Mouse (Mus musculus): ENCODE results near the gene Sorbs1. TPM values are rescaled to one million over a fixed set of nuclear protein-coding genes. Genes with fewer than 3 reads are reported as not detected.
A peak's percentile ranks its signal among the peaks of the same experiment; 100 is the strongest.

Gene Sorbs1
- total RNA-seq, 1 experiment: 18.0 TPM

- Histone ChIP-seq H3K4me3 (ENCODE audit: insufficient read depth in 1 of 2, low read depth in 1 of 2, low read length in 2 of 2, poor library complexity in 1 of 2, severe bottlenecking in 1 of 2) (no peak overlapping the region), H3K9me3 (ENCODE audit: control insufficient read depth, insufficient read depth, low read depth, low read length) (no peaks in the 10 kb centered on the region), H3K9ac (ENCODE audit: insufficient read depth, low read depth, low read length, poor library complexity, severe bottlenecking) (no peak overlapping the region), H3K27ac (ENCODE audit: insufficient read depth, low read depth, low read length, poor library complexity, severe bottlenecking) (no peak overlapping the region), H3K36me3 (ENCODE audit: control insufficient read depth, insufficient read depth, low read length, poor library complexity, severe bottlenecking) (peaks cover 56% of the 10 kb centered on the region), H3K4me1 (ENCODE audit: control insufficient read depth in 2 of 2, insufficient read depth in 2 of 2, low read length in 2 of 2, poor library complexity in 1 of 2) (no peaks in the 10 kb centered on the region)
- no peak for DNase-seq (ENCODE audit: low read depth, low spot score)
- in situ Hi-C loops (cut with MboI; ENCODE audit: low sequenced_read_pairs in 2 of 2, unreplicated experiment in 2 of 2): no loop called here
- no peak for TF ChIP-seq ZC3H11A (IDR thresholded peaks at IDR 0.05; ENCODE audit: borderline replicate concordance, low read depth, low read length)
These were observed 40.3 kb upstream of the Sorbs1 start for GRCm38 (mm10) chr19:40553849-40554248.

GRCm38 (mm10) chr19:40553014-40553789 is 39.6 kb upstream of the Sorbs1 start:
- no peaks in the 10 kb centered on the region for H3K4me1 ChIP-seq (ENCODE audit: control insufficient read depth in 2 of 2, insufficient read depth in 2 of 2, low read length in 2 of 2, poor library complexity in 1 of 2)
- no peak overlapping the region for H3K9ac ChIP-seq (ENCODE audit: insufficient read depth, low read depth, low read length, poor library complexity, severe bottlenecking)
- peaks cover 56% of the 10 kb centered on the region for H3K36me3 ChIP-seq (ENCODE audit: control insufficient read depth, insufficient read depth, low read length, poor library complexity, severe bottlenecking)
- no peak overlapping the region for H3K27ac ChIP-seq (ENCODE audit: insufficient read depth, low read depth, low read length, poor library complexity, severe bottlenecking)
- H3K9me3 ChIP-seq (ENCODE audit: control insufficient read depth, insufficient read depth, low read depth, low read length): no peaks in the 10 kb centered on the region
- H3K4me3 ChIP-seq (ENCODE audit: insufficient read depth in 1 of 2, low read depth in 1 of 2, low read length in 2 of 2, poor library complexity in 1 of 2, severe bottlenecking in 1 of 2): no peak overlapping the region
- DNase-seq (ENCODE audit: low read depth, low spot score): no peak
- TF ChIP-seq HCFC1 (IDR thresholded peaks at IDR 0.05; ENCODE audit: borderline replicate concordance, insufficient read depth, low read length) (no peak), MAFK (IDR thresholded peaks at IDR 0.05; ENCODE audit: insufficient read depth, low read depth, low read length) (no peak), CHD2 (IDR thresholded peaks at IDR 0.05; ENCODE audit: low read depth, low read length) (no peak), ZC3H11A (IDR thresholded peaks at IDR 0.05; ENCODE audit: borderline replicate concordance, low read depth, low read length) (no peak), ZNF384 (IDR thresholded peaks at IDR 0.05; ENCODE audit: low read depth, low read length) (no peak)
- in situ Hi-C loops (cut with MboI; ENCODE audit: low sequenced_read_pairs in 2 of 2, unreplicated experiment in 2 of 2): no loop called here

- DNase-seq (ENCODE audit: low read depth, low spot score): no peak
- H3K36me3 ChIP-seq (ENCODE audit: control insufficient read depth, insufficient read depth, low read length, poor library complexity, severe bottlenecking): peaks cover 32% of the 10 kb centered on the region
These were observed 36.0 kb upstream of the Sorbs1 start for GRCm38 (mm10) chr19:40549516-40550135.

GRCm38 (mm10) chr19:40548796-40549515 is 35.4 kb upstream of the Sorbs1 start:
- in situ Hi-C loops (cut with MboI; ENCODE audit: low sequenced_read_pairs in 2 of 2, unreplicated experiment in 2 of 2): loop anchor here in 1 of 2 experiments (25.0 kb wide), 1 partner anchor 212 kb away; no protein-coding TSS in a partner anchor
- Histone ChIP-seq H3K36me3 (ENCODE audit: control insufficient read depth, insufficient read depth, low read length, poor library complexity, severe bottlenecking) (peaks cover 27% of the 10 kb centered on the region), H3K27ac (ENCODE audit: insufficient read depth, low read depth, low read length, poor library complexity, severe bottlenecking) (no peak overlapping the region), H3K9ac (ENCODE audit: insufficient read depth, low read depth, low read length, poor library complexity, severe bottlenecking) (no peak overlapping the region), H3K4me3 (ENCODE audit: insufficient read depth in 1 of 2, low read depth in 1 of 2, low read length in 2 of 2, poor library complexity in 1 of 2, severe bottlenecking in 1 of 2) (no peak overlapping the region), H3K4me1 (ENCODE audit: control insufficient read depth in 2 of 2, insufficient read depth in 2 of 2, low read length in 2 of 2, poor library complexity in 1 of 2) (no peaks in the 10 kb centered on the region), H3K9me3 (ENCODE audit: control insufficient read depth, insufficient read depth, low read depth, low read length) (no peaks in the 10 kb centered on the region)
- no peak for TF ChIP-seq MAFK (IDR thresholded peaks at IDR 0.05; ENCODE audit: insufficient read depth, low read depth, low read length)
- TF ChIP-seq ZC3H11A (IDR thresholded peaks at IDR 0.05; ENCODE audit: borderline replicate concordance, low read depth, low read length): no peak
- no peak for TF ChIP-seq ZNF384 (IDR thresholded peaks at IDR 0.05; ENCODE audit: low read depth, low read length)
- no peak for TF ChIP-seq CHD2 (IDR thresholded peaks at IDR 0.05; ENCODE audit: low read depth, low read length)
- peak; percentile 27 for DNase-seq (ENCODE audit: low read depth, low spot score)

More at GRCm38 (mm10) chr19:40549516-40550135, 36.0 kb upstream of the Sorbs1 start:
- Histone ChIP-seq H3K9ac (ENCODE audit: insufficient read depth, low read depth, low read length, poor library complexity, severe bottlenecking) (no peak overlapping the region), H3K4me3 (ENCODE audit: insufficient read depth in 1 of 2, low read depth in 1 of 2, low read length in 2 of 2, poor library complexity in 1 of 2, severe bottlenecking in 1 of 2) (no peak overlapping the region), H3K9me3 (ENCODE audit: control insufficient read depth, insufficient read depth, low read depth, low read length) (no peaks in the 10 kb centered on the region), H3K27ac (ENCODE audit: insufficient read depth, low read depth, low read length, poor library complexity, severe bottlenecking) (no peak overlapping the region), H3K4me1 (ENCODE audit: control insufficient read depth in 2 of 2, insufficient read depth in 2 of 2, low read length in 2 of 2, poor library complexity in 1 of 2) (no peaks in the 10 kb centered on the region)
- in situ Hi-C loops (cut with MboI; ENCODE audit: low sequenced_read_pairs in 2 of 2, unreplicated experiment in 2 of 2): loop anchor here in 1 of 2 experiments (25.0 kb wide), 1 partner anchor 212 kb away; no protein-coding TSS in a partner anchor
- no peak for TF ChIP-seq ZNF384 (IDR thresholded peaks at IDR 0.05; ENCODE audit: low read depth, low read length)
- no peak for TF ChIP-seq HCFC1 (IDR thresholded peaks at IDR 0.05; ENCODE audit: borderline replicate concordance, insufficient read depth, low read length)
- TF ChIP-seq CHD2 (IDR thresholded peaks at IDR 0.05; ENCODE audit: low read depth, low read length): no peak
- no peak for TF ChIP-seq MAFK (IDR thresholded peaks at IDR 0.05; ENCODE audit: insufficient read depth, low read depth, low read length)
- TF ChIP-seq ZC3H11A (IDR thresholded peaks at IDR 0.05; ENCODE audit: borderline replicate concordance, low read depth, low read length): no peak

Measured in ES-E14 (cell line).